Mouse (Mus musculus) urinary bladder, adult 2 months (tissue): ENCODE data around the gene Rfx1. TPM values are rescaled to one million over a fixed set of nuclear protein-coding genes. Genes with fewer than 3 reads are reported as not detected.

ENCODE experiments used
- DNase-seq: peaks from one replicate; pipeline ENCODE4 v3.0.0; 2022; ENCODE audit warnings: low spot score
- polyA plus RNA-seq: library from polyadenylated mRNA; depleted of rRNA; stranded (reverse); fragments of >200 nt; gene quantifications from 2 replicates; pipeline ENCODE4 v1.2.3, GENCODE M21; 2012

Rfx1 gene
- polyA plus RNA-seq, 1 experiment: 8.0 TPM

- no peak for DNase-seq
Measured at GRCm38 (mm10) chr8:84089277-84089676, 22.6 kb downstream of the Rfx1 start.

- DNase-seq: no peak
Measured at GRCm38 (mm10) chr8:84090585-84090984, 24.0 kb downstream of the Rfx1 start.

GRCm38 (mm10) chr8:84096061-84096460, 29.4 kb downstream of the Rfx1 start:
- no peak for DNase-seq

- no peak for DNase-seq
Measured at GRCm38 (mm10) chr8:84098376-84098775, 31.7 kb downstream of the Rfx1 start.

- no peak for DNase-seq
Measured at GRCm38 (mm10) chr8:84101476-84102270, 35.0 kb downstream of the Rfx1 start.

- no peak for DNase-seq
Measured at GRCm38 (mm10) chr8:84103601-84104000, 37.0 kb downstream of the Rfx1 start.

GRCm38 (mm10) chr8:84104221-84104620, 37.6 kb downstream of the Rfx1 start:
- no peak for DNase-seq

- DNase-seq: peak; percentile 87
Measured at GRCm38 (mm10) chr8:84104697-84105609, 38.3 kb downstream of the Rfx1 start, which contains the start of gene Dcaf15. TSS of gene Dcaf15 (minus strand) at chr8:84104768.

GRCm38 (mm10) chr8:84105676-84106075, 39.0 kb downstream of the Rfx1 start:
- DNase-seq: no peak

- DNase-seq: no peak
Measured at GRCm38 (mm10) chr8:84106216-84107040, 39.8 kb downstream of the Rfx1 start.

- DNase-seq: no peak
Measured at GRCm38 (mm10) chr8:84115646-84116045, 49.0 kb downstream of the Rfx1 start.

- no peak for DNase-seq
Measured at GRCm38 (mm10) chr8:84122151-84122550, 55.5 kb downstream of the Rfx1 start.

GRCm38 (mm10) chr8:84125656-84126055, 59.0 kb downstream of the Rfx1 start, which contains the start of gene Podnl1:
TSS of gene Podnl1 (plus strand) at chr8:84125989.
- DNase-seq: no peak

- DNase-seq: no peak
Measured at GRCm38 (mm10) chr8:84126742-84127141, 60.1 kb downstream of the Rfx1 start.

- no peak for DNase-seq
Measured at GRCm38 (mm10) chr8:84127202-84127901, 60.7 kb downstream of the Rfx1 start.

- DNase-seq: no peak
Measured at GRCm38 (mm10) chr8:84128277-84128676, 61.6 kb downstream of the Rfx1 start.

- DNase-seq: no peak
Measured at GRCm38 (mm10) chr8:84130806-84131205, 64.2 kb downstream of the Rfx1 start.

GRCm38 (mm10) chr8:84132225-84132624, 65.6 kb downstream of the Rfx1 start:
- DNase-seq: no peak

- no peak for DNase-seq
Measured at GRCm38 (mm10) chr8:84137848-84138247, 71.2 kb downstream of the Rfx1 start.

- no peak for DNase-seq
Measured at GRCm38 (mm10) chr8:84140838-84141237, 74.2 kb downstream of the Rfx1 start.

- no peak for DNase-seq
Measured at GRCm38 (mm10) chr8:84144636-84145245, 78.1 kb downstream of the Rfx1 start.
